9 mouse cellular contexts compared by ENCODE assay signal in the genomic region with DNA sequence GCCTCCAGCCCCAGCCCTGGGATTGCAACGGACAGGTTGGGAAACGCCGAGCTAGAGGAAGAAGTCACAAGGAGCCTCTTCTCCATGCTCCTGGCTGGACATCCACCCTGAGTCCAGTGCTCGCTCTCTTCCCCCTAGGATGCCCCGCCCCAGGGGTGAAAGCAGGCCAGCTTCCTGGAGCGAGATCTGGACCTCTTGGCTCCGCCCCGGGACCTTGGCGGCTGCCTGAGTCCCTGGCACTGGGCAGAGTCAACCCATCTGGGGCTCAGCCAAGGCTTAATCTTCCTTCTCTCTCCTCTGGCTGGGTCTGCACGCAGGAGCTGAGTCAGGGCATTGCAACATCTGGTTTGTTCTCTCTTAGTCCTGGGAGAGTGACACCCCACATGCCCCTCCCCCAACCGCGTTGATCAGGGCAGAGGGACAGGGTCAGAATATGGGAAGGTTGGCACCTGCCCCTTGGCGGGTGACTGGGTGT. TPM values are rescaled to one million over a fixed set of nuclear protein-coding genes. Genes with fewer than 3 reads are reported as not detected.
A peak's percentile ranks its signal among the peaks of the same experiment; 100 is the strongest.
DNase-seq lines count a peak whose midpoint lies in the region; ATAC-seq and TF ChIP-seq lines count a peak whose summit lies in the region.
"Had no signal": no experiment of that assay in that cellular context is flagged by ENCODE, and none has a peak within 500 bp of the region (broad histone marks: within the 10 kb centered on the region; RNA-seq: fewer than 3 reads in every experiment).

No protein-coding gene starts in this region.

- no peaks in the 10 kb centered on the region for H3K36me3 ChIP-seq in hindbrain, postnatal 0 days (ENCODE audit: insufficient read depth, low read length)
- H3K36me3 ChIP-seq in hindbrain, embryonic 12.5 days = no peaks in the 10 kb centered on the region

- H3K4me1 ChIP-seq in hindbrain, postnatal 0 days (ENCODE audit: insufficient read depth, low read length) = 0 out of 2 replicates have a peak, but pooled peaks cover 3% of the 10 kb centered on the region
- 0 out of 2 replicates have a peak, but pooled peaks cover 3% of the 10 kb centered on the region for H3K4me1 ChIP-seq in hindbrain, embryonic 12.5 days

- peak; percentile 56; the same call in 1 of the 2 replicates for ATAC-seq in hindbrain, postnatal 0 days
- ATAC-seq in hindbrain, embryonic 12.5 days (ENCODE audit: low FRiP score) = no peak
- ATAC-seq in erythroid progenitor cell, adult 5-6 weeks (replicated peaks; ENCODE audit: low FRiP score, poor library complexity, severe bottlenecking) = no peak

- no peak for TF ChIP-seq CTCF in hindbrain, postnatal 0 days (IDR thresholded peaks at IDR 0.05; ENCODE audit: low read depth)

- H3K27me3 ChIP-seq in hindbrain, postnatal 0 days (ENCODE audit: insufficient read depth, low read length) = no peaks in the 10 kb centered on the region
- H3K27me3 ChIP-seq in hindbrain, embryonic 12.5 days = peaks cover 9% of the 10 kb centered on the region; the same call in 1 of the 2 replicates

- H3K4me2 ChIP-seq in hindbrain, postnatal 0 days (ENCODE audit: low read depth, low read length) = no peak overlapping the region
- H3K4me2 ChIP-seq in hindbrain, embryonic 12.5 days (replicated peaks) = no peak overlapping the region

- H3K4me3 ChIP-seq in hindbrain, postnatal 0 days (ENCODE audit: low read length) = no peak overlapping the region
- no peak overlapping the region for H3K4me3 ChIP-seq in hindbrain, embryonic 12.5 days

- no peaks in the 10 kb centered on the region for H3K9me3 ChIP-seq in hindbrain, postnatal 0 days (ENCODE audit: low read length)
- no peaks in the 10 kb centered on the region for H3K9me3 ChIP-seq in hindbrain, embryonic 12.5 days (replicated peaks)

- WGBS in hindbrain, postnatal 0 days = 32% methylated on average over 13 of the region's 13 CpGs
- WGBS in hindbrain, embryonic 12.5 days = 39% methylated on average over 13 of the region's 13 CpGs

- DNase-seq in hindbrain, postnatal 0 days (ENCODE audit: low spot score) = no peak
- peak; percentile 83 to 85 for DNase-seq in adrenal gland, adult 18-20 months (ENCODE audit: low spot score in 2 of 2)
- peak; percentile 100 for DNase-seq in heart, adult 11 months
- peak; percentile 98 for DNase-seq in kidney, adult 9 months
- DNase-seq in lung, postnatal 14 days = peak; percentile 91
- peak; percentile 95 for DNase-seq in urinary bladder, postnatal 14 days (ENCODE audit: low spot score)

- H3K9ac ChIP-seq in hindbrain, postnatal 0 days (replicated peaks; ENCODE audit: low read length) = no peak overlapping the region
- no peak overlapping the region for H3K9ac ChIP-seq in hindbrain, embryonic 12.5 days

- no peak overlapping the region for H3K27ac ChIP-seq in hindbrain, postnatal 0 days
- no peak overlapping the region for H3K27ac ChIP-seq in hindbrain, embryonic 12.5 days

RNA-seq across cellular contexts. Expression of a gene that starts 8.1 kb away (rescaled TPM):
- 0.40 and 0.89 TPM in 2 replicates for total RNA-seq in hindbrain, postnatal 0 days (2014; rRNA removed)
- 0.66 and 1.1 TPM in 2 replicates for polyA plus RNA-seq in hindbrain, postnatal 0 days (2015; fragmentation: Nextera tagmentation; extraction: Ambion mirVana)
- polyA plus RNA-seq in hindbrain, embryonic 12.5 days (2016; fragmentation: Nextera tagmentation; extraction: Ambion mirVana) = 1.1 and 2.1 TPM in 2 replicates
- total RNA-seq in adrenal gland, adult 18-20 months (2021) = 10 to 100 TPM; 21.9 to 34.8 TPM
- 15.5 and 21.3 TPM in 2 replicates for total RNA-seq in erythroid progenitor cell, adult 5-6 weeks (2015; ENCODE audit: low replicate concordance)
- total RNA-seq in erythroid progenitor cell, adult 5-6 weeks (2017; ENCODE audit: low replicate concordance) = 0.77 TPM in 1 of 2 replicates, not detected in the other

RNA-seq across cellular contexts. Expression of a gene that starts 21.1 kb away (rescaled TPM):
- total RNA-seq in hindbrain, postnatal 0 days (2014; rRNA removed) = 41.5 and 53.7 TPM in 2 replicates
- 14.6 and 16.1 TPM in 2 replicates for polyA plus RNA-seq in hindbrain, postnatal 0 days (2015; fragmentation: Nextera tagmentation; extraction: Ambion mirVana)
- 1.1 and 1.7 TPM in 2 replicates for polyA plus RNA-seq in hindbrain, embryonic 12.5 days (2016; fragmentation: Nextera tagmentation; extraction: Ambion mirVana)
- not detected for total RNA-seq in adrenal gland, adult 18-20 months (2021)
- not detected in 2 replicates for total RNA-seq in erythroid progenitor cell, adult 5-6 weeks (2015; ENCODE audit: low replicate concordance)
- total RNA-seq in erythroid progenitor cell, adult 5-6 weeks (2017; ENCODE audit: low replicate concordance) = not detected in 2 replicates

RNA-seq across cellular contexts. Expression of a gene that starts 30.4 kb away (rescaled TPM):
- total RNA-seq in hindbrain, postnatal 0 days (2014; rRNA removed) = not detected in 2 replicates
- 0.86 and 0.89 TPM in 2 replicates for polyA plus RNA-seq in hindbrain, postnatal 0 days (2015; fragmentation: Nextera tagmentation; extraction: Ambion mirVana)
- not detected in 2 replicates for polyA plus RNA-seq in hindbrain, embryonic 12.5 days (2016; fragmentation: Nextera tagmentation; extraction: Ambion mirVana)
- not detected for total RNA-seq in adrenal gland, adult 18-20 months (2021)
- total RNA-seq in erythroid progenitor cell, adult 5-6 weeks (2015; ENCODE audit: low replicate concordance) = not detected in 2 replicates
- total RNA-seq in erythroid progenitor cell, adult 5-6 weeks (2017; ENCODE audit: low replicate concordance) = not detected in 2 replicates
- total RNA-seq: layer of hippocampus, postnatal 14 days had no signal

RNA-seq across cellular contexts. Expression of a gene that starts 34.1 kb away (rescaled TPM):
- total RNA-seq in hindbrain, postnatal 0 days (2014; rRNA removed) = not detected in 2 replicates
- polyA plus RNA-seq in hindbrain, postnatal 0 days (2015; fragmentation: Nextera tagmentation; extraction: Ambion mirVana) = 0.46 and 0.55 TPM in 2 replicates
- 1.0 and 1.3 TPM in 2 replicates for polyA plus RNA-seq in hindbrain, embryonic 12.5 days (2016; fragmentation: Nextera tagmentation; extraction: Ambion mirVana)
- total RNA-seq in adrenal gland, adult 18-20 months (2021) = under 1 TPM in 1 of 2 experiments, not detected in 1; 0.64 TPM
- total RNA-seq in erythroid progenitor cell, adult 5-6 weeks (2015; ENCODE audit: low replicate concordance) = not detected in 2 replicates
- total RNA-seq in erythroid progenitor cell, adult 5-6 weeks (2017; ENCODE audit: low replicate concordance) = not detected in 2 replicates
- total RNA-seq: layer of hippocampus, postnatal 14 days had no signal

RNA-seq across cellular contexts. Expression of a gene that starts 57.0 kb away (rescaled TPM):
- total RNA-seq in hindbrain, postnatal 0 days (2014; rRNA removed) = not detected in 2 replicates
- polyA plus RNA-seq in hindbrain, postnatal 0 days (2015; fragmentation: Nextera tagmentation; extraction: Ambion mirVana) = not detected in 2 replicates
- not detected in 2 replicates for polyA plus RNA-seq in hindbrain, embryonic 12.5 days (2016; fragmentation: Nextera tagmentation; extraction: Ambion mirVana)
- not detected for total RNA-seq in adrenal gland, adult 18-20 months (2021)
- total RNA-seq in erythroid progenitor cell, adult 5-6 weeks (2015; ENCODE audit: low replicate concordance) = not detected in 2 replicates
- total RNA-seq in erythroid progenitor cell, adult 5-6 weeks (2017; ENCODE audit: low replicate concordance) = not detected in 2 replicates
- total RNA-seq: layer of hippocampus, postnatal 14 days had no signal

Comparison
In these comparisons a context has a peak if more than half of its experiments do, and no peak if none do; other contexts are left out.
1. RNA of a gene that starts 21.1 kb away (total RNA-seq): 41.5 to 53.7 TPM in hindbrain, postnatal 0 days; not detected in adrenal gland, adult 18-20 months and not detected in erythroid progenitor cell, adult 5-6 weeks; every median in the first group is over 10 times any median in the second.